Mouse (Mus musculus) Patski (cell line): ENCODE measurements around the gene H2-M10.6. TPM values are rescaled to one million over a fixed set of nuclear protein-coding genes. Genes with fewer than 3 reads are reported as not detected.
"Not testable (repeated sequence)": the region's sequence is repeated elsewhere in the genome, so short reads cannot be mapped to it uniquely, and the experiment has no call there.

Experiments
- ATAC-seq: fragments of 100-300 bp; one replicate; pipeline ENCODE4 v1.8.0; 2021
- CTCF ChIA-PET: fragments of 350-600 bp; sonication (Branson Sonifier 250); formaldehyde crosslinking; loops from one replicate; lab custom pipeline; 2022; ENCODE audit warnings: inconsistent platforms; lab: Charles Lee
- POLR2A ChIA-PET: fragments of 350-600 bp; sonication (Branson Sonifier 250); formaldehyde crosslinking; loops from one replicate; lab custom pipeline; 2022; ENCODE audit warnings: antibody characterized with exemption, inconsistent platforms; lab: Charles Lee
- DNase-seq: peaks from one replicate; pipeline ENCODE4 v3.0.0-alpha.2; 2011; ENCODE audit warnings: low read depth, low spot score
- H3K27me3 ChIP-seq: fragments of 371-371 bp; one replicate; pipeline ENCODE4 v1.5.1; 2021
- CTCF ChIP-seq: fragments of 100-300 bp; IDR thresholded peaks from one replicate; pipeline ENCODE4 v1.5.1; 2021
- in situ Hi-C: fragments of 300-500 bp; cut with MboI; formaldehyde crosslinking; loops from 3 replicates; pipeline ENCODE4 v1.11.1; 2018; ENCODE audit warnings: low pct_unique_long_range_greater_than_20kb, mixed read lengths
- polyA plus RNA-seq: library from polyadenylated mRNA; unstranded; gene quantifications from one replicate; pipeline ENCODE4 v1.2.3, GENCODE M21; 2021

The H2-M10.6 gene
- not detected for polyA plus RNA-seq

GRCm38 (mm10) chr17:36811871-36812270 lies at the start of gene H2-M10.6:
Gene H2-M10.6, plus strand, starts transcription at chr17:36812171.
- POLR2A ChIA-PET = no interaction called here
- no peak for TF ChIP-seq CTCF
- peaks cover under 1% of the 10 kb centered on the region for H3K27me3 ChIP-seq
- ATAC-seq (no peak), DNase-seq (no peak)
- CTCF ChIA-PET = interaction anchor here (1.5 to 1.6 kb wide), 2 partner anchors 26 to 236 kb away, joined by 3 to 6 read pairs; no protein-coding TSS in a partner anchor
- in situ Hi-C loops = loop anchor here (10.0 kb wide), 2 partner anchors 77 to 347 kb away; partner anchors contain the start of gene H2-M10.4

DNA sequence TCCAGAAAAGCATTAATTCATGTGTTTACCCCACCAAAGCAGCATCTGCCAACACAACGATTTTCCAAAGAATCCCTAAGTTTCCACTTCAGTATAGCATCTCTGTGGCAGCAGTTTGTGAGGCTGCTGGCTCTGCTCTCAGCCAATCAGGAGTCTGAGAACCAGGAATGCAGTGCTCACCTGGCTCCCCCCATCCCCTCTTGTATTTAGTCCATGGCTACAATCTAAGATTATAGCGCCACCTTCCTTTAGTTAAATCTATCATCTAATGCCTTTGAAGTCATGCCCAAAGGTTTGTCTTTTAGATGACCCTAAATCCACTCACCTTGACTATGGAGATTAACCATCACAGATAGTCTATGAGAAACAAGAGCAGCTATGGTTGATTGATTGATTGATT lies 48.2 kb upstream of the H2-M10.6 start:
- no peak for TF ChIP-seq CTCF
- no peak for ATAC-seq
- in situ Hi-C loops = loop anchor here (5.0 kb wide), 1 partner anchor 457 kb away; no protein-coding TSS in a partner anchor
- no peak for DNase-seq
- no peaks in the 10 kb centered on the region for H3K27me3 ChIP-seq
- ChIA-PET POLR2A (no interaction called here), CTCF (interaction anchor here (2.7 to 5.2 kb wide), 2 partner anchors 10 to 24 kb away, joined by 7 to 35 read pairs; no protein-coding TSS in a partner anchor)

- ATAC-seq, DNase-seq, POLR2A ChIA-PET, H3K27me3 ChIP-seq: not testable (repeated sequence)
- CTCF ChIA-PET = interaction anchor here (2.7 to 5.2 kb wide), 2 partner anchors 9 to 23 kb away, joined by 7 to 35 read pairs; no protein-coding TSS in a partner anchor
- in situ Hi-C loops = loop anchor here (5.0 kb wide), 1 partner anchor 457 kb away; no protein-coding TSS in a partner anchor
These were observed 47.7 kb upstream of the H2-M10.6 start for GRCm38 (mm10) chr17:36764244-36764643.

DNA sequence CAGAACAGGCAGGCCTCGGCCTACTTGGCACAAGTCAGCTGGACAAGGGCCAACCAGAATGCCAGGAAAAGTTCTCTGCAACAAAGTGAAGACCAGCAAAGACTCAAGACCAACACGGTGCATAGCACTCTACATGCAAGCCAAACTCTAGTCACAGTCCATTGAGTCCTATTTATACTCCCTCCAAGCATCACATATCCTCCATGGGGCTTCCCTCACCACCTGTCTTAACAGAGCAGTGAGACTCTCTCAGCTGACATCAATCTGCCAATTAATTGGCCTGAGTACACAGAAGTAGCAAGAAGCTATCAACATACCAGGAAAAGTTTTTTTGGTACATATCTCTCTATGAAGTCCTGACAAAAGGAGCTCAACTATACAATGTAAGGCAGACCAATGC lies 46.6 kb upstream of the H2-M10.6 start:
- ChIA-PET CTCF (interaction anchor here (5.2 kb wide), 1 partner anchor 22 kb away, joined by 35 read pairs; no protein-coding TSS in a partner anchor), POLR2A (interaction anchor here (0.6 kb wide), 1 partner anchor 457 kb away, joined by 3 read pairs; no protein-coding TSS in a partner anchor)
- not testable (repeated sequence) for H3K27me3 ChIP-seq, ATAC-seq, DNase-seq
- in situ Hi-C loops = loop anchor here (5.0 kb wide), 1 partner anchor 42 kb away; no protein-coding TSS in a partner anchor

DNA sequence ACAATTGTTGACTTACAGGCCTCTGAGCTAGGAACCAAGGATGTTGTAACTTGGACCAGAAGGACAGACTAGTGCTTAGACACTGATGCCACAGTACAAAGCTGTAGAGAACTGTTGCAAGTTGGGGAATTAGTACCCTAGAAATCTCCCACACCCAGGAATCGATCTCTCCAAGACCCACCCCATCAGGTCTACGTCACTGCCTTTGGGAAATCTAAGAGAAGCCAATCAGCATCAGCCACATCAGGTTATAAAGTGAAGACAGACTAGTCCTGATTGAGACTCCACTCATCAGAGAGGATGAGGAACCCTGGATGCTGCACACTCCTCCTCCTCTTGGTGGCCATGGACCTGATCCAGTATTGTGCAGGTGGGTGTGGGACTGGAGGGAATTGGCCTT lies 39.4 kb upstream of the H2-M10.6 start, which contains the start of gene H2-M10.5:
TSS of gene H2-M10.5 (plus strand) at position 301 of the 400 bp plus-strand sequence.
- CTCF ChIA-PET = interaction anchor here (2.8 kb wide), 1 partner anchor 14 kb away, joined by 21 read pairs; no protein-coding TSS in a partner anchor
- H3K27me3 ChIP-seq, in situ Hi-C loops, POLR2A ChIA-PET, ATAC-seq, DNase-seq: not testable (repeated sequence)

- CTCF ChIA-PET = no interaction called here
- no peak for DNase-seq
- TF ChIP-seq CTCF = no peak
- no peak for ATAC-seq
- POLR2A ChIA-PET = no interaction called here
- H3K27me3 ChIP-seq = peaks cover 4% of the 10 kb centered on the region
- in situ Hi-C loops = no loop called here
These were observed 30.4 kb upstream of the H2-M10.6 start for GRCm38 (mm10) chr17:36781533-36781932.

GRCm38 (mm10) chr17:36786483-36786886 lies 25.5 kb upstream of the H2-M10.6 start:
- H3K27me3 ChIP-seq, DNase-seq, POLR2A ChIA-PET, in situ Hi-C loops: not testable (repeated sequence)
- peak; percentile 78 for ATAC-seq
- peak; percentile 82 for TF ChIP-seq CTCF
- CTCF ChIA-PET = interaction anchor here (0.6 to 3.8 kb wide), 20 partner anchors 9 to 478 kb away, joined by 3 to 35 read pairs (median 6); partner anchors contain the start of genes H2-M10.5 and H2-M10.6

DNA sequence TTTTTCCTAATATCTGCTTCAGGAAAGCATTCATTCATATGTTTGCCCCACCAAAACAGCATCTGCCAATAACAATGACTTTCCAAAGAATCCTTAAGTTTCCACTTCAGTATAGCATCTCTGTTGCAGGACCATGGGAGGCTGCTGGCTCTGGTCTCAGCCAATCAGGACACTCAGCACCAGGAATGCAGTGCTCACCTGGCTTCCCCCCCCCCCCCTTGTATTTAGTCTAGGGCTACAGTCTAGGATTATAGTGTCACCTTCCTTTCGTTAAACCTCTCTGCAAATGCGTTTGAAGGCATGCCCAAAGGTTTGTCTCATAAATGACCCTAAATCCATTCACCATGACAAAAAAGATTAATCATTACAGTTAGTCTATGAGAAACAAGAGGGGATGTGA lies 23.6 kb upstream of the H2-M10.6 start:
- in situ Hi-C loops = no loop called here
- TF ChIP-seq CTCF = no peak
- ChIA-PET CTCF (interaction anchor here (1.1 to 3.8 kb wide), 8 partner anchors 8 to 431 kb away, joined by 3 to 35 read pairs (median 4); partner anchors contain the start of gene H2-M10.5), POLR2A (no interaction called here)
- H3K27me3 ChIP-seq = peaks cover 4% of the 10 kb centered on the region
- ATAC-seq (no peak), DNase-seq (no peak)

GRCm38 (mm10) chr17:36788801-36789200 lies 23.2 kb upstream of the H2-M10.6 start:
- H3K27me3 ChIP-seq, POLR2A ChIA-PET, in situ Hi-C loops: not testable (repeated sequence)
- peak; percentile 66 for ATAC-seq
- DNase-seq = peak; percentile 77
- CTCF ChIA-PET = interaction anchor here (1.1 to 3.8 kb wide), 6 partner anchors 12 to 432 kb away, joined by 3 to 35 read pairs (median 4); no protein-coding TSS in a partner anchor
- TF ChIP-seq CTCF = peak; percentile 74

- POLR2A ChIA-PET = no interaction called here
- peaks cover 19% of the 10 kb centered on the region for H3K27me3 ChIP-seq
- CTCF ChIA-PET = interaction anchor here (1.5 kb wide), 1 partner anchor 13 kb away, joined by 7 read pairs; no protein-coding TSS in a partner anchor
- TF ChIP-seq CTCF = no peak
- ATAC-seq = no peak
- in situ Hi-C loops = no loop called here
- DNase-seq = no peak
These were observed 12.5 kb upstream of the H2-M10.6 start for GRCm38 (mm10) chr17:36799493-36799892.

- CTCF ChIA-PET, ATAC-seq, DNase-seq, POLR2A ChIA-PET, in situ Hi-C loops: not testable (repeated sequence)
- peaks cover 19% of the 10 kb centered on the region for H3K27me3 ChIP-seq
These were observed 12.0 kb upstream of the H2-M10.6 start for GRCm38 (mm10) chr17:36799921-36800462.
